Mouse (Mus musculus) cerebellum, adult 2 months (tissue): ENCODE results near the gene Plekhh2.

Experiments
- CTCF ChIP-seq: fragments of 200-500 bp; IDR thresholded peaks from 2 replicates; pipeline ENCODE4 v1.5.1; 2011; ENCODE audit warnings: low read depth, mild to moderate bottlenecking, control low read depth, low read length, moderate library complexity, borderline replicate concordance; ENCODE audit not compliant: insufficient read depth
- POLR2A ChIP-seq: fragments of 200-500 bp; IDR thresholded peaks from 2 replicates; pipeline ENCODE4 v1.6.1; 2011; ENCODE audit warnings: low read length, control low read depth, borderline replicate concordance; ENCODE audit not compliant: insufficient read depth

- TF ChIP-seq POLR2A: no peak
- TF ChIP-seq CTCF: no peak
These were observed 95.3 kb downstream of the Plekhh2 start for GRCm38 (mm10) chr17:84606976-84607375.
